Mouse (Mus musculus): ENCODE measurements around the gene C8g. TPM values are rescaled to one million over a fixed set of nuclear protein-coding genes. Genes with fewer than 3 reads are reported as not detected.
A peak's percentile ranks its signal among the peaks of the same experiment; 100 is the strongest.

C8g gene
- total RNA-seq (2017) = 0.35 and 2.0 TPM in 2 replicates

DNA sequence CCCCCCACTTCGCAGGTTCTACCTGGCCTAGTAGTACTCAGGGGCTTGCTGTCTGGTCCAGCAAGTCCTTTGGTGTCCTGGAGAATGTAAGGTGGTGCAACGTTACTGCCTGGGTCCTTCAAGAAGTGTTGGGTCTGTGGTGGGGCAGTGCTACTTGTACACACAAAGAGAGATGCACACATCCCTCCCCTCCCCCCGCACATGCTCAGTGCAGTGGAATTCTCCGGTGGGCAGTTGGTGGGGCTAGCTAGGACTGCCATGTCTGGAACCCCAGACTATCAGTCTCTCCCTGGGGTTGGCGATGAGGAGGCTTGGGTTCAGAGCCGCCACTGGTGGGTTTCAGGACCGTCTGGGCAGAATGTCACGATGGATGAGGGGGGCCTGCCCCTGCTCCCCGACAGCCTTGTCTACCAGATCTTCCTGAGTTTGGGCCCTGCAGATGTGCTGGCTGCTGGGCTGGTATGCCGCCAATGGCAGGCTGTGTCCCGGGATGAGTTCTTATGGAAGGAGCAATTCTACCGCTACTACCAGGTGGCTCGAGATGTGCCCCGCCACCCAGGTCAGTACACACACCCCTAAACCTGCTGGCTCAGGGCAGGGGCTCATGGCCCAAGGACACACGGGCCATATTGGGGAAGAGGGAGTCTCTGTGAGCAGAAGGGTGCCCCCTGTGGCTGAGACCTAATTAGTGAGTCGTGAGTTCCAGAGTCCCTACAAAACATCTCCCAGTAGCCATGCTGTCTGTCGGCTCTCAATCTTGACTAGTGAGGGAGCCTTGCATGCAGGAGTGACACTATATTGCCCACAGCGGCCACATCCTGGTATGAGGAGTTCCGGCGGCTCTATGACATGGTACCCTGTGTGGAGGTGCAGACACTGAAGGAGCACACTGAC lies at the start of gene C8g:
C8g (minus strand) TSS at position 127 of the 894 bp plus-strand sequence.
- no peak for ATAC-seq (replicated peaks in 1 of 2; ENCODE audit: insufficient read depth in 1 of 2, low FRiP score in 2 of 2, low TSS enrichment in 1 of 2, low read depth in 1 of 2, poor library complexity in 2 of 2, severe bottlenecking in 2 of 2)

GRCm38 (mm10) chr2:25551186-25551585 lies 49.7 kb upstream of the C8g start:
- ATAC-seq (replicated peaks in 1 of 2; ENCODE audit: insufficient read depth in 1 of 2, low FRiP score in 2 of 2, low TSS enrichment in 1 of 2, low read depth in 1 of 2, poor library complexity in 2 of 2, severe bottlenecking in 2 of 2) = 0 out of 4 replicates have a peak, but pooled peaks of 1 of the 2 experiments have one; percentile 16

- ATAC-seq (replicated peaks in 1 of 2; ENCODE audit: insufficient read depth in 1 of 2, low FRiP score in 2 of 2, low TSS enrichment in 1 of 2, low read depth in 1 of 2, poor library complexity in 2 of 2, severe bottlenecking in 2 of 2) = peak in 1 of 2 experiments; percentile 12; a peak in 1 of 4 replicates
These were observed 47.8 kb upstream of the C8g start for GRCm38 (mm10) chr2:25549021-25549991.

DNA sequence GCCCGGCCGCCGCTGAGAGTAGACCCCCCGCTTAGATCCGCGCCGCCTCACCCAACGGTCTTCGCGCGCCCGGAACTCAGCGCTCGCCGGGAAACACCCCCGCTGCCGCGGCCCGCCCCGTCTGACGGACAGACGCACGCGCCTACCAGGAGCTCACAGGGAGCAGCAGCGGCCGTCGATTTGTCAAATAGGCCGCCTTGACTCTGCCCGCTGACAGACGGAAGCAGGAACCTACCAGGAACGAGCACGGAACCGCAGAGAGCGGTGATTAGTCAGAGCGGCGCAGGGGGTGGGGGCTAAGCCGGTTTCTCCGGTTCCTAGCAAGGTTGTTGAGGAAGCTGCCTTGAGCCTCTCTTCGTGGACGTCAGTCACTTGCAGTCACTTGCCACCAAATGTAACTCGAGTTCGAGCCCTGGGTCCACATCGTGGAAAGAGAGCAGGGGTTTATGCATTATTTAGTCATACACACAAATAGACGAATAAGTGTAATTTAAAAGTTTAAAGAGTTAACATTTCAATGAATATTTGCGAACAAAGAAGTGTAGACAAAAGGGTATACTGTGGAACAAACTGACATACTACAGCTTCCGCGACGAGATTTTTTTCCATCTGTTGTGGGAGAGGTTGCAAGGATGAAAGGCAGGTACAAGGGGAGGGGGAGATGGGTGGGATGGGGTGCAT lies 45.4 kb upstream of the C8g start, which contains the start of gene Traf2:
Traf2 (minus strand) TSS at position 130 of the 681 bp plus-strand sequence.
- peak; percentile 98 for ATAC-seq (replicated peaks in 1 of 2; ENCODE audit: insufficient read depth in 1 of 2, low FRiP score in 2 of 2, low TSS enrichment in 1 of 2, low read depth in 1 of 2, poor library complexity in 2 of 2, severe bottlenecking in 2 of 2)

DNA sequence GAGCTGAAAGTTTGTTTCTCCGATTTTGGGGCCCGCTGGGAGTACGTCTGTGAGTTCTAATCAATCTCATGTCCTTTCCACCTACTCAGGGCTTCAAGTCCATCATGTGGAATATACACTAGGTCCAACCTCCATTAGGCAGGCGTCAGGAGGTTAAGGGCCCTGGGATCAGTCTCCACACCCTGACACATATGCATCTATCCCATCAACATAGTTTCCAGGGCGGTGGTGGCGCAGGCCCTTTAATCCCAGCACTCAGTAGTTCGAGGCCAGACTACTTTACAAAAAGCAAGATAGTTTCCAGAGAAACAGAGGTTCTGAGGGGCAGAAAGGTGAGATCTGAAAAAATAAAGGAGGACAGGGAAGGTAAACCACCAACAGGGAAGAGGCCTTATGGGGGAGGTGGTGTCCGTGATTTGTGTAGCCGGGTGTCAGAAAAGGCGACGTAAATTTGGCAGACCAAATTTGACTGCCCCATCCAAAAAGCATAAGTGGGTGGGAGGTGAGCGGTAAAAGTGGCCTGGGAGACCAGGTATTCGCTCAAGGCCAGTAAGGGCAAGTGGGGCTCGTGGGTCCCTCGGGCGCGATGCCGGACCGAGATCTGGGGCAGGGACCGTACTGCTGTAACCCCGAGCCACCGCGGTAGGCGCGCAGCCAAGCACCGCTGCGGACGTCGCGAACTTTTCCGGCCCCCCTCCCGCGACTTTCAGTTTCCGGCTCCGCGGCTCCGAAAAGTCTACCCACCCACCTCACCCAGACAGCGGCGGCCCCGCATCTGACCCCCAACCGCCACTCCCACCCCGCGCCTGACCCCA lies 44.7 kb upstream of the C8g start:
- peak in 1 of 2 experiments; percentile 20; a peak in 2 of 4 replicates for ATAC-seq (replicated peaks in 1 of 2; ENCODE audit: insufficient read depth in 1 of 2, low FRiP score in 2 of 2, low TSS enrichment in 1 of 2, low read depth in 1 of 2, poor library complexity in 2 of 2, severe bottlenecking in 2 of 2)

- no peak for ATAC-seq (replicated peaks in 1 of 2; ENCODE audit: insufficient read depth in 1 of 2, low FRiP score in 2 of 2, low TSS enrichment in 1 of 2, low read depth in 1 of 2, poor library complexity in 2 of 2, severe bottlenecking in 2 of 2)
These were observed 40.3 kb upstream of the C8g start for GRCm38 (mm10) chr2:25541644-25542367.

- no peak for ATAC-seq (replicated peaks in 1 of 2; ENCODE audit: insufficient read depth in 1 of 2, low FRiP score in 2 of 2, low TSS enrichment in 1 of 2, low read depth in 1 of 2, poor library complexity in 2 of 2, severe bottlenecking in 2 of 2)
These were observed 39.0 kb upstream of the C8g start for GRCm38 (mm10) chr2:25540541-25540948.

DNA sequence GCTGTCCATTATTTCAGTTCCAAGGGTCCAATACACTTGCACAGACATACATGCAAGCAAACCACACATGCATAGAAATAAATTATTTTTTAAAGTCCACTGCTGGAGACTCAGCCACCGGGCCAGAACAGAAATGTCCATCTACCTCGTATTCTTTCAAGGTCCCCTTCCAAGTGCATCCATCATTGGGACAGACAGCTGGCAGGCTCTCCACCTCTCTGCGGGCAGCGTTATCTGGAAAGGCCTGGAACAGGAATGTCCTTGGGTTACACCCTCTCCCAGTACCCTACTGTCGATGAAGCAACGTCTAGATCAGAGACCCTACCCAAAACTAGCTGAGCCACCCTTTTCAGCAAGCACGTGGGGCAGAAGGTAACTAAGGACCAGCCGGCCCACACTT lies 35.0 kb upstream of the C8g start:
- no peak for ATAC-seq (replicated peaks in 1 of 2; ENCODE audit: insufficient read depth in 1 of 2, low FRiP score in 2 of 2, low TSS enrichment in 1 of 2, low read depth in 1 of 2, poor library complexity in 2 of 2, severe bottlenecking in 2 of 2)

DNA sequence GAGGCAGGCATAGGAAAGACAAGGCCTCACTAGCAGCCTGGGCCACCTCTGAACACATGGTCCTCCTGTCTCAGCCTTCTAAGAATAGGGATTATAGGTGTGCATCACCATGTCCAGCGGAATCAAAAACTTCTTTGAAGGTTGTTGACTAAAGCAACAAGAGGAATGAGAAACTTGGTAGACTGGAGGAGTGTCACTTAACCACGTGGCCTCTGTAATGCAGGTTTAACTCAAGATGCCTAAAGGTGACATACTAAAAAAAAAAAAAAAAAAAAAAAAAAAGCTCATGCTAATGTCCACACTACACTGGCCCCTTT lies 33.3 kb upstream of the C8g start:
- no peak for ATAC-seq (replicated peaks in 1 of 2; ENCODE audit: insufficient read depth in 1 of 2, low FRiP score in 2 of 2, low TSS enrichment in 1 of 2, low read depth in 1 of 2, poor library complexity in 2 of 2, severe bottlenecking in 2 of 2)

- ATAC-seq (replicated peaks in 1 of 2; ENCODE audit: insufficient read depth in 1 of 2, low FRiP score in 2 of 2, low TSS enrichment in 1 of 2, low read depth in 1 of 2, poor library complexity in 2 of 2, severe bottlenecking in 2 of 2) = peak in 1 of 2 experiments; percentile 42; a peak in 2 of 4 replicates
These were observed 32.8 kb upstream of the C8g start for GRCm38 (mm10) chr2:25534178-25534865.

GRCm38 (mm10) chr2:25533707-25534106 lies 32.2 kb upstream of the C8g start:
- ATAC-seq (replicated peaks in 1 of 2; ENCODE audit: insufficient read depth in 1 of 2, low FRiP score in 2 of 2, low TSS enrichment in 1 of 2, low read depth in 1 of 2, poor library complexity in 2 of 2, severe bottlenecking in 2 of 2) = no peak

GRCm38 (mm10) chr2:25526510-25527302 lies 25.2 kb upstream of the C8g start:
- no peak for ATAC-seq (replicated peaks in 1 of 2; ENCODE audit: insufficient read depth in 1 of 2, low FRiP score in 2 of 2, low TSS enrichment in 1 of 2, low read depth in 1 of 2, poor library complexity in 2 of 2, severe bottlenecking in 2 of 2)

- ATAC-seq (replicated peaks in 1 of 2; ENCODE audit: insufficient read depth in 1 of 2, low FRiP score in 2 of 2, low TSS enrichment in 1 of 2, low read depth in 1 of 2, poor library complexity in 2 of 2, severe bottlenecking in 2 of 2) = no peak
These were observed 8.4 kb upstream of the C8g start for GRCm38 (mm10) chr2:25509912-25510311.

GRCm38 (mm10) chr2:25506964-25507363 lies 5.4 kb upstream of the C8g start:
- ATAC-seq (replicated peaks in 1 of 2; ENCODE audit: insufficient read depth in 1 of 2, low FRiP score in 2 of 2, low TSS enrichment in 1 of 2, low read depth in 1 of 2, poor library complexity in 2 of 2, severe bottlenecking in 2 of 2) = peak; percentile 73 to 74

DNA sequence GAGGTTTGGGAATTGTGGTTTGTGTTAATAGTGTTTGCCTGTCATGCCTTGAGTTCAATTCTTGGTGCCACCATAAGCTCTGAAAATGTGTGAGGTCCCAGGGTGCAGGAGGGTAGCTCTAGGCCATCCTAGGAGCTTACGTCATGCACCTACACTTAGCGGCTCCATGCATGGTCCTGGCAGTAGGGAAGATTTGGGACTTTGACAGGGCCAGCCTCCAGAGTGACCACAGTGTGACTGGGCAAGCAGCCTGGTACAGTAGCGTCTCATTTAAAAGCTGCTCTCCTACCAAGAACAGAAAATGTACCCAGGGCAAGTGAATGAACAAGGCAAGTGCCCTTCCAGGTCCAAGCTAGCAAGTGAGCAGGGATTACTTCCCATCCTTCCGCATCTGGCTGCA lies 4.3 kb upstream of the C8g start:
- ATAC-seq (replicated peaks in 1 of 2; ENCODE audit: insufficient read depth in 1 of 2, low FRiP score in 2 of 2, low TSS enrichment in 1 of 2, low read depth in 1 of 2, poor library complexity in 2 of 2, severe bottlenecking in 2 of 2) = no peak
